Mouse (Mus musculus): ENCODE results near the gene Scml4. TPM values are rescaled to one million over a fixed set of nuclear protein-coding genes. Genes with fewer than 3 reads are reported as not detected.

The Scml4 gene
- total RNA-seq, 2 experiments from 2014 or later: 3.3 to 4.4 TPM

GRCm38 (mm10) chr10:42897632-42898031, 37.5 kb downstream of the Scml4 start:
- DNase-seq (ENCODE audit: low spot score in 2 of 2): no peak

GRCm38 (mm10) chr10:42901361-42901760, 41.2 kb downstream of the Scml4 start:
- DNase-seq (ENCODE audit: low spot score in 2 of 2): no peak

GRCm38 (mm10) chr10:42903054-42903453, 42.9 kb downstream of the Scml4 start:
- DNase-seq (ENCODE audit: low spot score in 2 of 2): no peak

GRCm38 (mm10) chr10:42908562-42908961, 48.4 kb downstream of the Scml4 start:
- no peak for DNase-seq (ENCODE audit: low spot score in 2 of 2)

- DNase-seq (ENCODE audit: low spot score in 2 of 2): no peak
Measured at GRCm38 (mm10) chr10:42910567-42910966, 50.4 kb downstream of the Scml4 start.

GRCm38 (mm10) chr10:42912056-42912455, 51.9 kb downstream of the Scml4 start:
- no peak for DNase-seq (ENCODE audit: low spot score in 2 of 2)

GRCm38 (mm10) chr10:42913196-42913595, 53.0 kb downstream of the Scml4 start:
- DNase-seq (ENCODE audit: low spot score in 2 of 2): no peak

- no peak for DNase-seq (ENCODE audit: low spot score in 2 of 2)
Measured at GRCm38 (mm10) chr10:42914146-42914545, 54.0 kb downstream of the Scml4 start.

GRCm38 (mm10) chr10:42917355-42917754, 57.2 kb downstream of the Scml4 start:
- no peak for DNase-seq (ENCODE audit: low spot score in 2 of 2)

GRCm38 (mm10) chr10:42919786-42920185, 59.6 kb downstream of the Scml4 start:
- DNase-seq (ENCODE audit: low spot score in 2 of 2): no peak

- no peak for DNase-seq (ENCODE audit: low spot score in 2 of 2)
Measured at GRCm38 (mm10) chr10:42925103-42925866, 65.1 kb downstream of the Scml4 start.

GRCm38 (mm10) chr10:42930121-42930650, 70.0 kb downstream of the Scml4 start:
- DNase-seq (ENCODE audit: low spot score in 2 of 2): no peak

GRCm38 (mm10) chr10:42932862-42933480, 72.8 kb downstream of the Scml4 start:
- no peak for DNase-seq (ENCODE audit: low spot score in 2 of 2)

- DNase-seq (ENCODE audit: low spot score in 2 of 2): no peak
Measured at GRCm38 (mm10) chr10:42934672-42935071, 74.5 kb downstream of the Scml4 start.

GRCm38 (mm10) chr10:42936205-42936604, 76.0 kb downstream of the Scml4 start:
- no peak for DNase-seq (ENCODE audit: low spot score in 2 of 2)

- DNase-seq (ENCODE audit: low spot score in 2 of 2): no peak
Measured at GRCm38 (mm10) chr10:42938361-42938760, 78.2 kb downstream of the Scml4 start.

GRCm38 (mm10) chr10:42939691-42940090, 79.5 kb downstream of the Scml4 start:
- DNase-seq (ENCODE audit: low spot score in 2 of 2): no peak

- DNase-seq (ENCODE audit: low spot score in 2 of 2): no peak
Measured at GRCm38 (mm10) chr10:42940193-42941050, 80.3 kb downstream of the Scml4 start.

- DNase-seq (ENCODE audit: low spot score in 2 of 2): no peak
Measured at GRCm38 (mm10) chr10:42941278-42941677, 81.1 kb downstream of the Scml4 start.

- DNase-seq (ENCODE audit: low spot score in 2 of 2): peak in 1 of 2 experiments; percentile 65
Measured at GRCm38 (mm10) chr10:42941697-42942221, 81.6 kb downstream of the Scml4 start.

GRCm38 (mm10) chr10:42942300-42942699, 82.1 kb downstream of the Scml4 start:
- no peak for DNase-seq (ENCODE audit: low spot score in 2 of 2)

All from layer of hippocampus, adult 18-20 months (tissue).